Mouse (Mus musculus) forebrain, embryonic 13.5 days (tissue): Measurements from ENCODE around the gene Vps51. TPM values are rescaled to one million over a fixed set of nuclear protein-coding genes. Genes with fewer than 3 reads are reported as not detected.

ENCODE experiments used
- ATAC-seq: fragments of 200-750 bp; cut with Nextera tagmentation; 2 replicates; pipeline ENCODE4 v1.8.0; 2017
- H3K27ac ChIP-seq: fragments of 300-500 bp; sonication (generic); 2 replicates; pipeline ENCODE4 v1.5.1; 2015; ENCODE audit warnings: inconsistent platforms, mild to moderate bottlenecking, moderate library complexity
- H3K27me3 ChIP-seq: fragments of 300-500 bp; sonication (generic); 2 replicates; pipeline ENCODE4 v1.6.1; 2015; ENCODE audit warnings: mild to moderate bottlenecking, inconsistent platforms
- H3K36me3 ChIP-seq: fragments of 300-500 bp; sonication (generic); 2 replicates; pipeline ENCODE4 v1.6.1; 2015; ENCODE audit warnings: mild to moderate bottlenecking, inconsistent platforms; ENCODE audit not compliant: poor library complexity, severe bottlenecking
- H3K4me1 ChIP-seq: fragments of 300-500 bp; sonication (generic); 2 replicates; pipeline ENCODE4 v1.6.1; 2015; ENCODE audit warnings: inconsistent platforms
- H3K4me2 ChIP-seq: fragments of 300-500 bp; sonication (generic); 2 replicates; pipeline ENCODE4 v1.6.1; 2015; ENCODE audit warnings: inconsistent platforms, mild to moderate bottlenecking, moderate library complexity
- H3K4me3 ChIP-seq: fragments of 300-500 bp; sonication (generic); 2 replicates; pipeline ENCODE4 v1.5.1; 2015; ENCODE audit warnings: mild to moderate bottlenecking, inconsistent platforms
- H3K9ac ChIP-seq: fragments of 300-500 bp; sonication (generic); 2 replicates; pipeline ENCODE4 v1.6.1; 2015; ENCODE audit warnings: mild to moderate bottlenecking, inconsistent platforms
- H3K9me3 ChIP-seq: fragments of 300-500 bp; sonication (generic); replicated peaks from 2 replicates; pipeline ENCODE4 v1.6.1; 2016; ENCODE audit warnings: inconsistent platforms
- WGBS: fragments of 180-500 bp; shearing (Covaris S2); methylation state at CpG from one replicate; pipeline ENCODE4 v1.1.7; 2015; 5-methylcytosine and 5-hydroxymethylcytosine counted together
- polyA plus RNA-seq: library from polyadenylated mRNA; unstranded; fragments of >200 nt; fragmentation: Nextera tagmentation; extraction: Ambion mirVana; gene quantifications from 2 replicates; pipeline ENCODE4 v1.2.1, GENCODE M21; 2015

The Vps51 gene
- polyA plus RNA-seq, 1 experiment from 2014 or later: 70.7 TPM

DNA sequence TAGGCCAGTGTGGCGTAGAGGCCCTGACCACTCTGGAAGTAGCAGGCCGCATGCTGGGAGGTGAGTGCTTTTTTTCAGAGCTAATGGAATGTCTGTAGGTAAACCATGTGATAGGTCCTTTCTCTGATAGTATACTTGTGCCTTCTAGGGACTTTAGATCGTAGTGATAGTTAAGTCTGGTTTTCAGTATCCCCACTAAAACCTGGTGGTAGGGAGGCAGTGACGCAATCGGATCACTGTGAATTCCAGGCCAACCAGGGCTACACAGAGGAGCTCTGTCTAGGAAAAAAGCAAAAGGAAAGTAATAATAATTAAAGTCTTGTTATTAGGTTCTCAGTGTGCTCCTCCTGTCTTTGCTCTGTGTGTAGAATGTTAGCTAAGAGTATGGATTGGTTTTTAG lies 18.5 kb downstream of the Vps51 start:
- Histone ChIP-seq H3K27me3 (no peaks in the 10 kb centered on the region), H3K9ac (peak overlapping the region; percentile 95), H3K4me2 (peak overlapping the region; percentile 86), H3K36me3 (peaks cover 42% of the 10 kb centered on the region), H3K4me1 (peaks cover 47% of the 10 kb centered on the region), H3K27ac (no peak overlapping the region), H3K9me3 (no peaks in the 10 kb centered on the region), H3K4me3 (peak overlapping the region; percentile 87)
- ATAC-seq: no peak
- 44% methylated on average over 5 of the region's 5 CpGs for WGBS

DNA sequence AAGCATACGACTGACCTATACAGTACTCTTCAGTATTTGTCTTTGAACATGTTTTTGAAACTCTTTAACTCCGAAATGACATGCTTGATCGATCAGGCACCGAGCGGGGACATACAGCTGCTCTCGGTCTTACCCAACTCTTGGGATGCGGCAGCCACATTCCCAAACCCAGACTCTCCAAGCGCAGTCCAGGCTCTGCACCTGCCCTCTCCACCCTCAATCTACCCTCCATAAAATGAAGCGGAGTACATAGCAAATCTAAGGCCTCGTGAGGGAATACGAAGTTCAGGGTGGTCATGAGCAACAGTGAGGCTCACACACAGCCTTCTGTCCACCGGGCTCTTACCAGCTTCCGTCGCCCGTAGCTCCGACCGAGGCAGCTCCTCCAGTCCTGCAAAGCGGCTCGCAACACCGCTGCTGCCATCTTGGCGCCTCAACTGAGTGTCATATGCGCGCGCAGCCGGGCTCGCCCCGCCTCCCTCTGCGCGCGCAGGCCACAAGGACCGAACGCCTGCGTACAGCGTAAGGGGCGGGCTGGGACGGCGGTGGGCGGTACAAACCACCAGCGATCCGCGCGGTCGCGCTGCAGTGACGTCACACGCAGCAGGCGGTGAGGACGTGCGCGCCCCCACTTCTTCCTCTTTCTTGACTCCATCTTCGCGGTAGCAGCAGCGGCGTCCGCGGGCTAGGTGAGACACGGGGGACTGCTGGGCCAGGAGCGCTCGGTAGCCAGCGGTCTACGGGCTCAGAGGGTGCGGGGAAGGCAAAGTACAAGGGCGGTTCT lies 19.5 kb downstream of the Vps51 start, which contains the start of the genes Mrpl49 and Fau:
Mrpl49 (minus strand) TSS at position 473 of the 784 bp plus-strand sequence.
Fau (plus strand) TSS at position 532 of the 784 bp plus-strand sequence.
- ATAC-seq: peak; percentile 88
- H3K27ac ChIP-seq: peak within 1 kb of the TSS; percentile 70
- H3K4me3 ChIP-seq: peak within 1 kb of the TSS; percentile 87
- peak within 1 kb of the TSS; percentile 95 for H3K9ac ChIP-seq
- H3K4me2 ChIP-seq: peak within 1 kb of the TSS; percentile 86
- peaks cover 37% of the 10 kb centered on the region for H3K4me1 ChIP-seq
- H3K9me3 ChIP-seq: no peaks in the 10 kb centered on the region
- H3K36me3 ChIP-seq: peaks cover 52% of the 10 kb centered on the region
- H3K27me3 ChIP-seq: no peaks in the 10 kb centered on the region
- WGBS: under 1% methylated on average over 61 of the region's 63 CpGs

DNA sequence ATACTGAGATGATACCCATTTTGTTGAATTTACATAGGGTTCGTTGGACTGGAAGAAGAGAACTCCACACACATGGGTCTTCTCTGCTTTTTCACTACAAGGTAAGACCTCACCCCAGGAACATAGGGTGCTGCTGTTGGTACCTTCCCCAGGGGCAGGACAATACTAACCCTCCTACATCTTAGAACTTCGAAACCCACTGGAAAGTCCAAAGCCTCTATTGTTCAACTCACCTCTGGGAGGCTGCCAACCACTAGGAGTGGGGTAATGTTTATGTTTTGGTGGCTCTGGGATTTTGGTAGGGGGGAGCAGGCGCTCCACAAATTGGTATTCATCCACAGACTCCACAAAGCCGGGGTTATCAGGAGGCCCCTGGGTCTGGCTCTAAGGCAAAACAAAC lies 20.3 kb downstream of the Vps51 start:
- H3K4me2 ChIP-seq: peak overlapping the region; percentile 81
- peaks cover 60% of the 10 kb centered on the region for H3K36me3 ChIP-seq
- no peak overlapping the region for H3K27ac ChIP-seq
- H3K9ac ChIP-seq: peak overlapping the region; percentile 95
- ATAC-seq: no peak
- H3K9me3 ChIP-seq: no peaks in the 10 kb centered on the region
- 43% methylated on average over 4 of the region's 4 CpGs for WGBS
- peak overlapping the region; percentile 87 for H3K4me3 ChIP-seq
- H3K27me3 ChIP-seq: no peaks in the 10 kb centered on the region
- peaks cover 28% of the 10 kb centered on the region for H3K4me1 ChIP-seq

DNA sequence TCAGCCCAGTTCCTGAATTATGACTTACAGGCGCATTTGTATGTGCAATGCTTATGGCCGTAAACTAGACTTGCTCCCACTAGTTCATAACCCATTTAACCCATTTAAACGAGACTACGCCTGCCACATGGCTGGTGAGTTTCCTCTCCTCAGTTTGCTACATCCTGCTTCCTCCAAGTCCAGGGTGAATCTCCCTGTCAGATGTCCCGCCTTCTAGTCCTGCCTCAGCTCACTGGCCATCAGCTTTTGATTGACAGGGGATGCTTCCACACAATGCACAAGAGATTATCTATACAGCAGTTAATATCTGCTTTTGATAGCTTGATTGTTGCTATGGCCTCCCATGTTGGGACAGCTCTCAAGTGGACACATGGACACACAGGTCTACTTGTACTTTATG lies 22.7 kb downstream of the Vps51 start:
- Histone ChIP-seq H3K36me3 (peaks cover 73% of the 10 kb centered on the region), H3K9me3 (no peaks in the 10 kb centered on the region)
- no peak for ATAC-seq

DNA sequence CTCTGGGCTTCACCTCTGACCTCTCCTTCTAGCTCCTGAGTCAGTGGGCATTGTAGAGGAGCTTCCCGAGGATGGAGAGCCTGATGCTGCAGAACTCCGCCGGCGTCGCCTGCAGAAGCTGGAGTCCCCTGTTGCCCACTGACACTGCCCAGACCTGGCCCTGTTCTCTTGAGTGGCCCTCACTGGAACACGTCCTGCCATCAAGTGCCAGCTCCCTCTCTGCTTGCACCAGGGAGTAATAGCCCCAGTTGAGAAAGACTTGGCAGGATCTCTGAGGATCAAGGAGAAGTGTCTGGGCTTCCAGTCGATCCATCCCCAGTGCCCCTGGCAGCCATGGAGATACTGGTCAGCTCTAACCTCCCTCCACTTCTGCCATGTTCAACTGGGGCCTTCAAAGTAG lies 24.5 kb downstream of the Vps51 start:
- Histone ChIP-seq H3K27me3 (no peaks in the 10 kb centered on the region), H3K4me2 (no peak overlapping the region), H3K27ac (no peak overlapping the region), H3K9ac (no peak overlapping the region), H3K4me1 (peaks cover 25% of the 10 kb centered on the region), H3K36me3 (peaks cover 79% of the 10 kb centered on the region), H3K4me3 (no peak overlapping the region), H3K9me3 (no peaks in the 10 kb centered on the region)
- ATAC-seq: no peak
- WGBS: 87% methylated on average over 7 of the region's 7 CpGs

More for the DNA sequence above, 22.7 kb downstream of the Vps51 start:
- Histone ChIP-seq H3K27ac (no peak overlapping the region), H3K4me1 (peaks cover 21% of the 10 kb centered on the region), H3K4me2 (no peak overlapping the region), H3K4me3 (no peak overlapping the region), H3K27me3 (no peaks in the 10 kb centered on the region), H3K9ac (no peak overlapping the region)
- WGBS: 88% methylated on average over 5 of the region's 5 CpGs

DNA sequence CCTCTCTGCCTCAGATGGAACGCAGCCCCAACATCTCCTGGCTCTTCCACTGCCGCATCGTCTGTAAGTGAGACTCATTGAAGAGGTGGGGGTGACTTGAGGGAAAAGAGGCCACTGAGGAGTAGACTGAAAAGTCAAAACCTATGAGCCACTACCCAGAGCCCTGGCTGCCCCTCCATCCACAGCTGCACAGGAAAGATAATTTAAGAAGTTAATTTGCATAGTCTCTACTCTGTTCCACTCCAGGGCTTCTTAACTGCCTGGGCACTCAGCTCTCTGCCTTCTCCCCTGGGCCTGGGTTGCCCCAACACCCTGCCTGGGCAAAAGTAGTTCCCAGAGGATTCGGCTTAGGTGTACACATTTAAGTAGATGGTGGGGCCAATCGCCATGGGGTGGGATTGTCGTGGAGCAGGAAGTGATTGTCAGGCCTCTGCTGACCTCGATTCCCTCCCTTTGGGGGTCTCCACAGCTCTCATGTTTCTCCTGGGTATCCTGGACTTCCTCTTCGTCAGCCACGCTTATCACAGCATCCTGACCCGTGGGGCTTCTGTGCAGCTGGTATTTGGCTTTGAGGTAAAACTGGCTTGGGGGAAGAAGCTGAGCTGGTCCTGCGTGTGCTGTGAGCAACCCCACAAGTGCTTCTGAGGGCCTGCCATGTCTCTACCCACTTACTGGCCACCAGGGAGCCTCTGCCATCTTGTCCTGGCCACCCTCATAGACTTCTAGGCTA lies 28.2 kb downstream of the Vps51 start:
- H3K27me3 ChIP-seq: no peaks in the 10 kb centered on the region
- H3K36me3 ChIP-seq: peaks cover 59% of the 10 kb centered on the region
- no peak overlapping the region; the same call in 1 of the 2 replicates for H3K4me3 ChIP-seq
- H3K9ac ChIP-seq: no peak overlapping the region
- peak overlapping the region; percentile 99; the same call in 1 of the 2 replicates for H3K4me2 ChIP-seq
- peaks cover 27% of the 10 kb centered on the region for H3K4me1 ChIP-seq
- H3K9me3 ChIP-seq: no peaks in the 10 kb centered on the region
- 91% methylated on average over 11 of the region's 11 CpGs for WGBS
- no peak overlapping the region for H3K27ac ChIP-seq
- ATAC-seq: no peak

DNA sequence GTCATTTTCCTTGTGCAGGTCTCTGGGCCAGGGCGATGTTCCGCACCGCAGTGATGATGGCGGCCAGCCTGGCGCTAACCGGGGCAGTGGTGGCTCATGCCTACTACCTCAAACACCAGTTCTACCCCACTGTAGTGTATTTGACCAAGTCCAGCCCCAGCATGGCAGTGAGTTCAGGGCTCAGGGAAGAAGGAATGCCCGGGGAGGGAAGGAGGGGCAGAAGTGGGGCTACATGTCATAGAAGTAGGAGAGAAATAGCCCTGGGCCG lies 29.2 kb downstream of the Vps51 start:
- Histone ChIP-seq H3K27ac (no peak overlapping the region), H3K4me3 (peak overlapping the region; percentile 95), H3K4me2 (peak overlapping the region; percentile 99), H3K27me3 (no peaks in the 10 kb centered on the region), H3K9ac (peak overlapping the region; percentile 95), H3K4me1 (peaks cover 27% of the 10 kb centered on the region), H3K36me3 (peaks cover 48% of the 10 kb centered on the region), H3K9me3 (no peaks in the 10 kb centered on the region)
- no peak for ATAC-seq
- WGBS: 91% methylated on average over 8 of the region's 8 CpGs

DNA sequence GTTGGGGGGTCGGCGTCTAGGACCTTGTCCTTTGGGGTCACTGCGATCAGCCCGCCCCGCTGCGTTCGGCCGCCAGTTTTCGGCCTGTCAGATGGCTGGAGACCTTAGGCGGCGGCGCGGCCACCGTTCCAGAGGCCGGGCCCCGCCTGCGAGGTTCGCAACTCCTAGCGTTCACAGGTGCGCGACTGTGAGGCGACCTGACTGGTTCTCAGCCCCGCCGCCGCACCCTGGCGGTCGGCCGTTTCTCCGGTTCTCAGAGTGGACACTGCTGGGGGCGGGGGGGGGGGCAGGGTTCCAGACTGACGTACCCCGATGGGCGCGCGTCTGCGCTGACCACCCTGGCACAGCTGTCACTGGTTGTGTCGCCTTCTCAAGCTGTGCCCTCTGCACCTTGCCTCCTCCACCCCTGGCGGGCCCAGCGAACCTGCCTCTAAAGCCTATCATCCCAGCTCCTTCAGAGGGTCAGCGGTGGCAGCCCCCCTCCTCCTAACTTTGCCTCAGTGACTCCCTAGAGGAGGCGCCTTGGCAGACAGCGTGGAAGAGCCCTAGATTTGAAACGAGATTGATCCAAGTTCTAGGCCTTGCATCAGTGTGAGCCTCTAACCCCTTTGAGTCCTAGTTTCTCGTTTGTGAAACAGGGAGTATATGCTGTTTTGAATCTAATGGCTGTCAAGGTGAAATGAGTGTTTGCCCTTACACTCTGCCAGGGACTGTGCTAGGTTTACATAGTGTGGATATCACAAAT lies 29.7 kb downstream of the Vps51 start:
- Histone ChIP-seq H3K4me1 (peaks cover 27% of the 10 kb centered on the region), H3K9ac (peak overlapping the region; percentile 95), H3K9me3 (no peaks in the 10 kb centered on the region), H3K4me3 (peak overlapping the region; percentile 95), H3K27ac (peak overlapping the region; percentile 98), H3K4me2 (peak overlapping the region; percentile 99), H3K36me3 (peaks cover 43% of the 10 kb centered on the region), H3K27me3 (no peaks in the 10 kb centered on the region)
- peak; percentile 9 for ATAC-seq
- 2% methylated on average over 39 of the region's 44 CpGs for WGBS

DNA sequence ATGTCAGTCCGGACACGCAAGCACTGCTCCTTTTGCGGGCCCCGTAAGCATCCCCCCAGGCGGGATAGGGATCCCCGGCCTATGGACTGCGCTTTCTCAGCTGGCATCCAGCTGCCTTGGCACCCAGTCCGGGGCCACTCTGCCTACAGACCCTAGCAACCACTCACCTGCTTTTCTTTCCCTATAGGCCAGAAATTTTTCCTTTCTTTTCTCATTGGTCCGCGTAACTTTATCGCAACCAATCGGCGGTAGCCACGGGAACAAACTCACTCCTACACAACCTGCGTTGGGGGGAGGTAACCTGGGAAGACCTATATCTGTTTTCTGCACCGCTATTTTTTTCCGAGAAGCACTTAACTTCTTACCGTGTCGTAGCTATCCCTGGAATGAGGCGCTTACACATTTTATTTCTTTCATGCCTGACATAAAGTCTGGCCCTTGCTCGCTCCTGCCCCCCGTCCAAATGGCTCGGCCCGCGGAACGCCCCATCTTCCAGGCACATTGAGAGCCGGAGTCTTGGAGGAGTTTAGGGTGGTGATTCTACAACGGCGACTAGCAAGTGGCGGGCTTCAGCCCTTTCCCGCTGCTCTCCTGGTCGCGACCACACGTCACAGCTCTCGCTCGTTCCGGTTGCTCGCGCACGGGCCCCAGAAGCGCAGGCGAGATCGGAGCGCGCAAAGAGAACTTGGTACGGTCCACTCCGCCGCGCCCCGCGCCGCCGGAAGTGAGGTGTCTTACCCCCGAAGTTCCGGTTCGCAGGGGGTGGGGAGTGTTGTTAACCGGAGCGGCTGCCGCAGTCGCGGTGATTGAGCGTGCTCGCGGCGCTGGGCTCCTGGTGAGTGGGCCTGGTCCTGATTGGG lies 30.5 kb downstream of the Vps51 start, which contains the start of gene Syvn1:
Syvn1 (plus strand) TSS at position 283 of the 860 bp plus-strand sequence.
- ATAC-seq: peak; percentile 93
- H3K9ac ChIP-seq: peak within 1 kb of the TSS; percentile 95
- no peaks in the 10 kb centered on the region for H3K9me3 ChIP-seq
- no peaks in the 10 kb centered on the region for H3K27me3 ChIP-seq
- H3K36me3 ChIP-seq: peaks cover 35% of the 10 kb centered on the region
- H3K4me2 ChIP-seq: peak within 1 kb of the TSS; percentile 99
- H3K4me3 ChIP-seq: peak within 1 kb of the TSS; percentile 95
- H3K27ac ChIP-seq: peak within 1 kb of the TSS; percentile 98
- peaks cover 27% of the 10 kb centered on the region for H3K4me1 ChIP-seq
- under 1% methylated on average over 65 of the region's 65 CpGs for WGBS

DNA sequence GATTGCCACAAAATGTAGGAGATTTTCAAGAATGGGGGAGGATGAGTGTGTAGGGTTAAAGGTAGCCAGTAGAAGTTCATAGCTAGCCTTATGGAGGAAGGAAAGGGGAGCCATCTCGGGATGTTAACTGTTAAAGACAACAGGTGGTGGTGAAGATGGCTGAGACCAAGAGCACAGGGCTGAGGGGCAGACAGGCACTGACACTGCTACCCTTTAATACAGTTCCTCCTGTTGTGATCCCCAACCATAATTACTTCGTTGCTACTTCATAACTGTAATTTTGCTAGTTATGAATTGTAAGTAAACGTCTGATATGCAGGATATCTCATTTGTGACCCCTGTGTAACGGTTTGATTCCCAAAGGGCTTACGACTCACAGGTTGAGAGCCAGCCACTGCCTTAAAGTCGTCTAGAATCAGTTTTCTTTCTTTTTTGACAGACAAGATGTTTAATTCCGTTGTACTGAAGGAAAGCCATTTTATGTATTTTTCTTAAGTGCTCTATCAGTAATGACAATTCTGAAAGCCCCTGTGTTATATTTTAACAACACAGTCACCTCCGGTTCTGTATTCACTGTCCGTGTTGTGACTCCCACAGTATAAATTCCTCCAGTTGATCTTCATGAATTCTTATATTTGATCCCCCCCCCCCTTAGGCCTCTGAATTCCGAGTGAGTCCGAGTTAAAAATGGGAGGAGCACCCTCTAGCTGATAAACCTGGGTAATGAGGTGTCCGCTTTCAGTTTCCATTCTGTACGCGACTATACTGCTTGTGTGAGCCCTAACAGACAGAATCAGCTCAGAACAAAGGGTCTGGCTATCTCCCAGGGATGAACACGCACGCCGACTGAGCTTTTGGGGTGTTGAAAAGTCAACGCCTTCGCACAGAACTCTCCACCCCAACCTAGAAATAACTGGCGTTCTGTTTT lies 31.4 kb downstream of the Vps51 start:
- peak overlapping the region; percentile 99 for H3K4me2 ChIP-seq
- ATAC-seq: peak; percentile 55
- no peaks in the 10 kb centered on the region for H3K27me3 ChIP-seq
- peaks cover 26% of the 10 kb centered on the region for H3K36me3 ChIP-seq
- peak overlapping the region; percentile 95 for H3K9ac ChIP-seq
- H3K4me3 ChIP-seq: peak overlapping the region; percentile 95
- peak overlapping the region; percentile 98 for H3K27ac ChIP-seq
- 21% methylated on average over 20 of the region's 20 CpGs for WGBS
- H3K9me3 ChIP-seq: no peaks in the 10 kb centered on the region
- peaks cover 27% of the 10 kb centered on the region for H3K4me1 ChIP-seq
